Mouse (Mus musculus) adrenal gland, adult 18-20 months (tissue): ENCODE results near the gene Arf4. TPM values are rescaled to one million over a fixed set of nuclear protein-coding genes. Genes with fewer than 3 reads are reported as not detected.
A peak's percentile ranks its signal among the peaks of the same experiment; 100 is the strongest.

Experiments used
- DNase-seq, 2 experiments: peaks; one replicate each; pipeline ENCODE4 v3.0.0; 2021 to 2022; ENCODE audit warnings: low spot score in 2 of 2
- long read RNA-seq, 2 experiments: library from polyadenylated mRNA; stranded (forward); transcript quantifications; one replicate each; pipeline ENCODE4 v2.0.0; 2021
- total RNA-seq, 2 experiments: library from RNA; stranded (reverse); gene quantifications; 1 replicate in 1 of 2; 2 replicates in 1 of 2; pipeline ENCODE4 v1.2.3; 2021

The Arf4 gene
- total RNA-seq = 100 to 1,000 TPM; 200 to 211 TPM
- long read RNA-seq, experiment 1, transcript Arf4-201 (6 exons, 2,165 nt) = major isoform, 126 of 127 reads
- long read RNA-seq, experiment 1, partial matches to known transcripts = 0 of 127 reads
- long read RNA-seq, experiment 1, other reads (novel, unspliced or antisense) = 1 of 127 reads
- long read RNA-seq, experiment 2, transcript Arf4-201 (6 exons, 2,165 nt) = major isoform, 199 of 204 reads
- long read RNA-seq, experiment 2, partial matches to known transcripts = 2 of 204 reads
- long read RNA-seq, experiment 2, other reads (novel, unspliced or antisense) = 2 of 204 reads

DNA sequence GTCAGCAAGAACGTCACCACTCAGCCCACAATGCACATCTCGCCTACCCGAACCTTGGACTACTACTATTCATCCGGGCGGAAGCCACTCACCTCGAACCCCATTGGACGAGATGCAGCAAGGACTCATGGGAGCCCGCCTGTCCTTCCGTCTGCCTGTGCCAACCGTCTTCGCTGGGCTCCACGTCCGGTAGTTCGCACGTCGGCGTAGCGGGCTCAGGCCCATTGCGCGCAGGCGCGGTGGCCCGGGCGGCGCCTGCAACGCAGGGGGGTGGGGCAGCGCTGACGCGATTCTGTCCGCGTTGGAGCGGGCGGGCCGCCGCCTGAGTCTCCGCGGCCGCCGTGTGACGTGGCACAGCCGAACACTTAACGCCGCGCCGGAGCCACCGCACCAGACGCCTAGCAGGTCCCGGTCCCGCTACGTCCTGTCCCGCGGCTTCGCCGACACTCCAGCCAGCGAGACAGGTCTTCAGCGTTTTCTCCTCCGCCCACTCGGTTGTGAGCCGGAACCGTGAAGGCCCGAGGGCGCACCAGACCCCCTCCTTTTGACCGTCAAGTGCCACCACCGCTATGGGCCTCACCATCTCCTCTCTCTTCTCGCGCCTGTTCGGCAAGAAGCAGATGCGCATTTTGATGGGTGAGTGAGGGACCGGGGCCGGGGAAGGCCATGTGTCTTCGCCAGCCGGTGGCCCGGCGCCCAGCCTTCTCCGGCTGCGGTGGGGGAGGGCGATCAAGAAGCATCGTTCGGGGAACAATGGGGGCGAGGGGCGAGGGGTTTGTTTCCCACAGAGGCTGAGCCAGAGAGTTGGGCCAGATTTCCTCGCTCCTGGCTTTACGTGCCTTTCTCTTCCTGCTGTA lies at the start of gene Arf4:
Gene Arf4, plus strand, starts transcription at position 224 of the 857 bp plus-strand sequence.
- DNase-seq = peak; percentile 95 to 96

DNA sequence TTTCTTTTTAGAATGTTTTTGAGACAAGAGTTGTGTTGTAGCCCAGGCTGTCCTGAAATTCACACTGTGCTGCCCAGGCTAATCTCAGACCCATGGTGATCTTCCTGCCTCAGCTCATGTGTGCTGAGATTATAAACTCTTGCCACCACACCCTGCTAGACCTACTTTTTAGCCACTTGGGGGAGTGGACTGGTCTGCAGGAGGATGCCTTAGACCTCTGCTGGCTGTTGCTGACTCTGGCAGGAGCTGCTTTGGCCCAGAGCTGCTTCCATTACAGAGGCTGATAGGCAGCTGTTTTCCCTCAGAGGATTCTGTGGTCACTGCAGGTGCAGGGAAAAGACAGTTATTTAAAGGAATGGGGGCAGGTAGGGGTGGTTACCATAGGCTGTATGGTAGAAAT lies 46.5 kb upstream of the Arf4 start:
- DNase-seq = no peak

GRCm38 (mm10) chr14:26593281-26593895 lies 44.5 kb upstream of the Arf4 start:
- DNase-seq = no peak

DNA sequence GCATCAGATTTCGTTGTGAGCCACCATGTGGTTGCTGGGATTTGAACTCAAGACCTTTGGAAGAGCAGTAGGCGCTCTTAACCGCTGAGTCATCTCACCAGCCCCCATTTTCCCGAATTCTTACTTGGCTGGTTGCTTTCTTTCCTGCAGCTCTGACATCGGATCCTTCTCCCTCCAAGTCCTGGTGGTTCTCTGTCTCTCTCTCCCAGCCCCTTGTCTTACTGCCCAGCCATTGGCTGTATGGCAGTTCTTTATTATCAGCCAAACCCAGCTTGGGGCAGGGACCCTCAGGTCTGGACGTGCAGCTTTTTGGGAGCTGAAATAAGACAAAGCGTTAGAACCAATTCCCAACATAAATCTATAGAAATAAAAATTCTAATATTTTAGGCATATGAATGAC lies 42.7 kb upstream of the Arf4 start:
- DNase-seq = no peak

GRCm38 (mm10) chr14:26595695-26596365 lies 42.0 kb upstream of the Arf4 start:
- DNase-seq = no peak

DNA sequence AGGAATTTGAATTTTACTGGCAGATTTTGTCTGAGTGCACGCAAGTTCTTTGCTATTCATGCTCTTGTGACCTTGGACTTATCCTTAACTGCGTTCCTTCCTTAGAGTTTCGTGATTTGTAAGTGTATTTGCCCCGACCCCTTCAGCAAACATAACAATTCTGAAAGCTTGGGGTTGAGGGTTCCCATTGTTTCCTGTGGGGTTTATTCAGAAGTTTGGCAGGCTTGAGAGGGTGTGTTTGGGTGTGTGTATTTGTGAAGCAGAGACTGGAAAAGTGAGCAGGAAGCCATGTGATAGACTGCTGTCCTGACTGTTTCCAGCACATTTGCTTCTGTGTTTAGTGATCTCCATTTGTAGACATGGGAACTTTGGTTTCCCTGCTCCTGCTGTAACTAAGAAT lies 32.5 kb upstream of the Arf4 start:
- DNase-seq = no peak

DNA sequence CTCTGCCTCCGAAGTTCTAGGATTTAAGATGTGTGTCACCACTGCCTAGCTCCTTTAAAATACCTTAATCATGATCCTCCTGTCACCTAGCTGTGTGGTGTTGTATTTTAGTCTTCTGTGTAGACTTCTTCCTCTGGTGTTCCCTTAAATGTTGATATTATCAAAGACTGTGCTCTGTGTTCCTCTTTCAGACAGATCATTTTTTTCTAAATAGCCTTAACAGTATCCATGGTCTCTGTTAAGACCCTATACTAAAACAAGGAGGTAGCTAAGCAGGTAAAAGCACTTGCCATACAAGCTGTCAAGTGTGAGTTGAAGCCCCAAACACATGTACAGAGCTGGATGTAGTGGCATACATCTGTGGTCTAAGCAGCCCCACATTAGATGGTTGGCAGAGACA lies 28.2 kb upstream of the Arf4 start:
- DNase-seq = no peak

DNA sequence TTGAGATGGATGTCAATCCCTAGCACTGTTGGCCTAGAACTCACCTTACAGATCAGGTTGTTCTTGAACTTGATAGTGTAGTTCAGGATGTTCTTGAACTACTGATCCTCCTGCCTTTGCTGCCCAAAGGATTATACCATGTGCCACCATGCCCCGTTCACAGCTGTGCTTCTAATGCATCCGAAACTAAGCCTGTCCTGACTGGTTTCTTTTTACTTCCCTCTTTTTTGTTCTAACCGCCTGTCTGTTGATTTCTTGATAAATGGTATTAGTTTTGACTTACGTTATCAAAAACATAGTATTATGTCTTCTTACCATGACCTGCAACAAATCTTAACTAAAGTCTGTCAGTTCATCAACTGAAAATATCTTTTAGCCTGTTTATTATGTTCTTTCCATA lies 27.2 kb upstream of the Arf4 start:
- DNase-seq = no peak

DNA sequence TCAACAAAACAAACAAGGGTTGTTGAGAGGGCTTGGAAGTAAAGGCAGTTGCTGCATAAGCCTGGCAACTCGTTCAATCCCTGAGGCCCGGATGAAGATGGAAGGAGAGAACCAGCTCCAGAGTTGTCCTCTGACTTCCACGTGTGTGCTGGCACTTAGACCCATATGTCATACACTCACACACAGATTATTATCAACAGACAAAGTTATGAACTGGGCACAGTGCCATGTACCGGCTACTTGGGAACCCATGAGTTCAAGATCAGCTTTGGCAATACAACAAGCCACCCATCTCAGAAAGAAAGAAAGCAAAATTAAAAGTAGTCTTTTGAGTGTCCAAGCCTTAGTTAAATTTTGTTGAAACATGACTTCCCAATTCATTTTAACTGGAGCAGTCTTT lies 12.6 kb upstream of the Arf4 start:
- no peak for DNase-seq

DNA sequence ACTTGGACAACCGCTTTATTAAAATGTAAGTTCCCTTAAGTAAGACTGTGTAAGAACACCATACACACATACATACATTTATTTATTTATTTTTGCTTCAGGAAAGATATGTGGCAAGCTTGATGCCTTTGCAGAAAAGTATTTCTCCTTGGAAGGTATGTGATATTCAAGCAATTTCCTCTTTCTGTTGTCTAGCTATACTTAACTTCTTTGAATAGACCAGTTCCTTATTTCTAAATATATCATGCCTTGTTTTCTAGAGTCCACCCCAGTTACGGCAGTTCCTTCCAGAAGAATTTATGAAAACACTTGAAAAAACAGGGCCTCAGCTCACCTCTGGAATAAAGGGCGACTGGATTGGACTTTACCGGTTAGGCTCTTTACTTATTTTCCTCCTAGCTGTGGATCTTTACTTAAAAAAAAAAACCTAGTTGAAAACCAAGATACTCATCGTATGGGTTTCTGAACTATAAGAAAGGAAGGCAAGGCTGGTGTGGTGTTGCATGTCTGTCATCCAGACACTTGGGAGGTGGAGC lies 11.2 kb upstream of the Arf4 start:
- DNase-seq = no peak

- DNase-seq = peak in 1 of 2 experiments; percentile 23
Observed at GRCm38 (mm10) chr14:26637025-26637850, 636 bp upstream of the Arf4 start.

GRCm38 (mm10) chr14:26638708-26639084 lies 822 bp downstream of the Arf4 start:
- peak; percentile 52 to 60 for DNase-seq

- no peak for DNase-seq
Observed at GRCm38 (mm10) chr14:26639251-26639650, 1.4 kb downstream of the Arf4 start.

DNA sequence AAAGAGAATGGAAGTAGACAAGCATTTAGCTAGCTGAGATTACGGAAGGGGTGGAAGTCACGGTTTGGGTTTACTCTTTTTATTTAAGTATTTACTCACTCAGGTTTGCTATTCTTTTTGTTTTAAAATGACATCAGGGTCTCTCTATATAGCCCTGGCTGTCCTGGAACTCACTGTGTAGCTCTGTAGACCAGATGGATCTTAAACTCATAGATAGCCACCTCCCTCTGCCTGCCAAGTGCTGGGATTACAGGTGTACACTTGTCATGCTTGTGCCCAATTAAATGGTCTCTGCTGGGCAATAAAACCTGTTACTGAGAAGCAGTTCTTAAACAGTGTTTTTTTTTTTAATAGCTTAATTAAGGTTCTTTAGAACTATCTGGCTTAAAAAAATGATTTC lies 2.1 kb downstream of the Arf4 start:
- DNase-seq = no peak

DNA sequence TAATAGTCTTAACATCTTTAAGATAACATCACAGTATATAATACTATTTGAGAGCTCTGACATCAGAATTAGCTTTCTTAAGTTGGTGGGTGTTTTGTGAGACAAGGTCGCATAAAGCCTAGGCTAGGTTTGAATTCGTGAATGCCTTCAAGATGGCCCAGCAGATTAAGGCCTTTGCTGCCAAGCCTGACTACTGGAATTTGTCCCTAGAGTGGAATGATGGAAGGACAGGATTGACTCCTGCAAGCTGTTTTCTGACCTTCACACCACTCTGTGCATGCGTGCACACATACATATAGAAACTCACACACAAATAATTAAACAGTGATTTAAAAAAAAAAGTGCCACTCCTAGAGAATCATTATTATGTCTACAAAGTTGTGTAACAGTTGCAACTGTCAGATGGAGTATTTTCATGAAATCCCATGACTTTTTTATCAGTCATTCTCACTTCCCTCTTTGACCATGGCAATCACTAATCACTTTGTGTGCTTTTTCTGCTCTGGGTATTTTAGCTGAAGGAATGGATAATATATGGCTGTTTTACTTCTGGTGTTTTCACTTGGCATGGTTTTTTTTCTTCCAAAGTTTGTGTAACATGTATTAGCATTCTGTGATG lies 5.2 kb downstream of the Arf4 start:
- no peak for DNase-seq

DNA sequence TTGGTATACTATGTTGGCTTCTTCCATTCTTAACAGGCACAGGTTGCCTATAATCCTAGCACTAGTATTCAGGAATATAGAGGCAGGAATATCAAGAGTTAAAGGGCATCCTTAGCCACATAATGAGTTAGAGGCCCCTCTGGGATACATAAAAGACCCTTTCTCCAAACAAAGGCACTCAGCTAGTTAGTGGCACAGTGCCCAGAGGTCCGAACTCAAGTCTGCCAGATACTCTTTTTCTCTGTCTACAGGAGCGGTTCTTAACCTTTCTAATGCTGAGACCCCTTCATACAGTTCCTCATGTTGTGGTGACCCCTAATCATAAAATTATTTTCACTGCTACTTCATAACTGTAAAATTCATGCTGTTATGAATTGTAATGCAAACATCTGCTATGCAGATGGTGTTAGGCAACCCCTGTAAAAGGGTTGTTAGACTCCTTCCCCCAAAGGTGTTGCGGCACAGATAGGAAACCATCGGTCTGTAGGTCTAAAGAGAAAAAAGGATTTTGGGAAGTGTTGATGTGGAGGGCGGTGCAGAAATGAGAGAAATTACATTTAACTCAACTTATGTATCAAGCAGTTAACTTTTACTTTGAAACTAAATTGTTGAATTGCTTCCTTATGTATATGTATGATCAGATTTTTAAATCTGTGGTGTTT lies 8.2 kb downstream of the Arf4 start:
- no peak for DNase-seq

GRCm38 (mm10) chr14:26647811-26648210 lies 9.9 kb downstream of the Arf4 start:
- no peak for DNase-seq

DNA sequence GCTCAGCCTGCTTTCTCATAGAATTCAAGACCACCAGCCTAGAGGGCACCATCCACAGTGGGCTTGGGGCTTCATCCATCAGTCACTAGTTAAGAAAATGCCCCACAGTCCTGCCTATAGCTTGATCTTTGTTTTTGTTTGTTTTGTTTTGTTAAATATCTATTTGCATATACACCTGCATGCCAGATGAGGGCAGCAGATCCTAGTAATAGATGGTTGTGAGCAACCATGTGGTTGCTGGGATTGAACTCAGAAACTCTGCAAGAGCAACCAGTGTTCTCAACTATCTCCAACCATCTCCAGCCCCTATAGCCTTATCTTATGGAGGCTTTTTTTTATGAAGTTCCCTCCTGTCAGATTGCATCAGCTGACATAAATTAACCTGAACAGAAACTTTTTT lies 14.0 kb downstream of the Arf4 start:
- no peak for DNase-seq

GRCm38 (mm10) chr14:26658178-26658577 lies 20.3 kb downstream of the Arf4 start:
- DNase-seq = no peak
